Mouse (Mus musculus): ENCODE measurements around the gene Fbxl2.

DNA sequence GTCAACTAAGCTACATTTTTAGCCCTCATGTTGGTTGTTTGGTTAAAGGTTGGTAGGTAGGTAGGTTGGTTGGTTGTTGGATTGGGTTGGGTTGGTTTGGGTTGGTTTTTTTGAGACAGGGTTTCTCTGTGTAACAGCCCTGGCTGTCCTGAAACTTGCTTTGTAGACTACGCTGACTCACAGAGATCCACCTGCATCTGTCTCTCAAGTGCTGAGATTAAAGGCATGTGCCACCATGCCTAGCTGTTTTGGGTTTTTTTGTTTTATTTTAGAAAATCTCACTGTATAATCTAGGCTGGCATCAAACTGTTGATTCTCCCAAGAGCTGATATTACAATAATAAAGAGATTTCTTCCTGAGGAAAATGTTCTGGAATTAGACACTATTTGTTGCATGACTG, 102.6 kb downstream of the Fbxl2 start:
- TF ChIP-seq CTCF (IDR thresholded peaks at IDR 0.05) (no peak), EP300 (IDR thresholded peaks at IDR 0.05) (no peak)
